Mouse (Mus musculus): Measurements from ENCODE around the gene Rabl3.

The Rabl3 gene

GRCm38 (mm10) chr16:37539611-37540580 lies at the start of gene Rabl3, which contains the start of gene Gtf2e1:
Rabl3 (plus strand) TSS chr16:37539885.
Gtf2e1 (minus strand) TSS chr16:37539789.
- DNase-seq (ENCODE audit: low read depth): peak; percentile 98

GRCm38 (mm10) chr16:37495017-37495416 lies 44.7 kb upstream of the Rabl3 start:
- DNase-seq (ENCODE audit: low read depth): no peak

- no peak for DNase-seq (ENCODE audit: low read depth)
These were observed 41.1 kb upstream of the Rabl3 start for GRCm38 (mm10) chr16:37498581-37498980.

- DNase-seq (ENCODE audit: low read depth): no peak
These were observed 35.2 kb upstream of the Rabl3 start for GRCm38 (mm10) chr16:37504517-37504916.

GRCm38 (mm10) chr16:37506751-37507150 lies 32.9 kb upstream of the Rabl3 start:
- no peak for DNase-seq (ENCODE audit: low read depth)

- no peak for DNase-seq (ENCODE audit: low read depth)
These were observed 28.2 kb upstream of the Rabl3 start for GRCm38 (mm10) chr16:37511489-37511888.

- no peak for DNase-seq (ENCODE audit: low read depth)
These were observed 25.0 kb upstream of the Rabl3 start for GRCm38 (mm10) chr16:37514644-37515043.

GRCm38 (mm10) chr16:37516376-37516993 lies 23.2 kb upstream of the Rabl3 start:
- no peak for DNase-seq (ENCODE audit: low read depth)

- no peak for DNase-seq (ENCODE audit: low read depth)
These were observed 22.0 kb upstream of the Rabl3 start for GRCm38 (mm10) chr16:37517596-37518211.

GRCm38 (mm10) chr16:37518662-37519061 lies 21.0 kb upstream of the Rabl3 start:
- DNase-seq (ENCODE audit: low read depth): no peak

- no peak for DNase-seq (ENCODE audit: low read depth)
These were observed 20.0 kb upstream of the Rabl3 start for GRCm38 (mm10) chr16:37519721-37520120.

- DNase-seq (ENCODE audit: low read depth): no peak
These were observed 19.3 kb upstream of the Rabl3 start for GRCm38 (mm10) chr16:37520190-37521040.

- no peak for DNase-seq (ENCODE audit: low read depth)
These were observed 17.5 kb upstream of the Rabl3 start for GRCm38 (mm10) chr16:37522100-37522697.

- DNase-seq (ENCODE audit: low read depth): no peak
These were observed 14.6 kb upstream of the Rabl3 start for GRCm38 (mm10) chr16:37525121-37525520.

- no peak for DNase-seq (ENCODE audit: low read depth)
These were observed 12.9 kb upstream of the Rabl3 start for GRCm38 (mm10) chr16:37526688-37527223.

GRCm38 (mm10) chr16:37530170-37530569 lies 9.5 kb upstream of the Rabl3 start:
- DNase-seq (ENCODE audit: low read depth): no peak

- no peak for DNase-seq (ENCODE audit: low read depth)
These were observed 7.6 kb upstream of the Rabl3 start for GRCm38 (mm10) chr16:37532046-37532445.

GRCm38 (mm10) chr16:37533369-37534068 lies 6.2 kb upstream of the Rabl3 start:
- DNase-seq (ENCODE audit: low read depth): no peak

- DNase-seq (ENCODE audit: low read depth): no peak
These were observed 460 bp upstream of the Rabl3 start for GRCm38 (mm10) chr16:37539240-37539610.

GRCm38 (mm10) chr16:37540776-37541175 lies 1.1 kb downstream of the Rabl3 start:
- DNase-seq (ENCODE audit: low read depth): no peak
